Mouse (Mus musculus) C2C12 (cell line): ENCODE data around the gene Klf9. TPM values are rescaled to one million over a fixed set of nuclear protein-coding genes. Genes with fewer than 3 reads are reported as not detected.

Experiments used
- H3K27me3 ChIP-seq: one replicate; pipeline ENCODE4 v1.6.1; 2011; ENCODE audit not compliant: control insufficient read depth, insufficient read depth, insufficient read length
- H3K36me3 ChIP-seq: one replicate; pipeline ENCODE4 v1.6.1; 2011; ENCODE audit not compliant: control insufficient read depth, insufficient read depth
- H3K4me3 ChIP-seq: one replicate; pipeline ENCODE4 v1.5.1; 2011; ENCODE audit warnings: mild to moderate bottlenecking, control low read depth; ENCODE audit not compliant: poor library complexity, insufficient read depth, severe bottlenecking
- H3K79me2 ChIP-seq: one replicate; pipeline ENCODE4 v1.6.1; 2011; ENCODE audit not compliant: control insufficient read depth, insufficient read depth
- H3K79me3 ChIP-seq: one replicate; pipeline ENCODE4 v1.6.1; 2011; ENCODE audit warnings: low read depth, control low read depth
- H3ac ChIP-seq: one replicate; pipeline ENCODE3; 2011; ENCODE audit warnings: low read depth; ENCODE audit not compliant: control insufficient read depth, insufficient read length
- CEBPB ChIP-seq: IDR thresholded peaks from one replicate; pipeline ENCODE4 v1.6.1; 2011; ENCODE audit warnings: low read depth, mild to moderate bottlenecking, control low read depth, moderate library complexity
- CTCF ChIP-seq: IDR thresholded peaks from one replicate; pipeline ENCODE4 v1.5.1; 2011; ENCODE audit not compliant: control insufficient read depth, insufficient read depth, insufficient read length
- FOSL1 ChIP-seq: IDR thresholded peaks from one replicate; pipeline ENCODE4 v1.8.0; 2011; ENCODE audit warnings: mild to moderate bottlenecking, low read length; ENCODE audit not compliant: poor library complexity, insufficient read depth, severe bottlenecking
- MAX ChIP-seq: IDR thresholded peaks from one replicate; pipeline ENCODE4 v1.6.1; 2011; ENCODE audit warnings: mild to moderate bottlenecking, control low read depth
- MYOD1 ChIP-seq: IDR thresholded peaks from one replicate; pipeline ENCODE4 v1.6.1; 2011; ENCODE audit warnings: low read depth; ENCODE audit not compliant: control insufficient read depth, insufficient read length
- MYOG ChIP-seq: IDR thresholded peaks from one replicate; pipeline ENCODE4 v1.6.1; 2011; ENCODE audit not compliant: control insufficient read depth, insufficient read length; ENCODE audit errors: extremely low read depth
- USF1 ChIP-seq: IDR thresholded peaks from one replicate; pipeline ENCODE4 v1.6.1; 2011; ENCODE audit warnings: low read depth, mild to moderate bottlenecking, control low read depth, moderate library complexity
- polyA plus RNA-seq: library from polyadenylated mRNA; unstranded; fragments of >200 nt; fragmentation: generic; extraction: Trizol; gene quantifications from one replicate; pipeline ENCODE4 v1.2.1, GENCODE M21; 2012; ENCODE audit warnings: missing spikeins

Klf9 gene
- polyA plus RNA-seq, 1 experiment, result 2.5 TPM

GRCm38 (mm10) chr19:23188986-23189385 is 48.0 kb downstream of the Klf9 start:
- Histone ChIP-seq H3K79me2 (no peaks in the 10 kb centered on the region), H3K79me3 (peaks cover 3% of the 10 kb centered on the region), H3K36me3 (peaks cover 4% of the 10 kb centered on the region), H3K4me3 (no peak overlapping the region), H3K27me3 (no peaks in the 10 kb centered on the region), H3ac (no peak overlapping the region)
- TF ChIP-seq MYOD1 (no peak), CTCF (no peak), FOSL1 (no peak), MYOG (no peak), USF1 (no peak), CEBPB (no peak), MAX (no peak)

DNA sequence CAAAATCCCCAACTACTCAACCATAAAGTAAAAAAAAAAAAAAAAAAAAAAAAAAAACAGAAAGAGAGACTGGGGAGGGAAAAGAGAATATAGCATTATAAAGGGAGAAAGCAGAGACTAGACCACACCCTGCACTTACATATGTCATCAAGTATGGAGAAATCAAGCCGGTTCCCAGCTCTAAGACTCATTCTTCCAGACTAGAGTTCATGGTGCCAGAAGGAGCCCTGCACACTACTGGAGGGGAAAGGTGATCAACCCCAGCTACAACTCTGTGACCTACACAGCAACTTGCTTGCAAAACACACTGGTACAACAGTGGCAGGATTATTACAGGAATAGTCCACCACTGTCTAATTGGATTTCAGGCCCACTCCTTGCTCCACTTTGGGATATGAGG is 48.7 kb downstream of the Klf9 start:
- Histone ChIP-seq H3ac (no peak overlapping the region), H3K4me3 (no peak overlapping the region), H3K79me2 (no peaks in the 10 kb centered on the region), H3K27me3 (no peaks in the 10 kb centered on the region), H3K36me3 (no peaks in the 10 kb centered on the region), H3K79me3 (peaks cover 3% of the 10 kb centered on the region)
- TF ChIP-seq FOSL1 (no peak), USF1 (no peak), CEBPB (no peak), MYOD1 (no peak), MAX (no peak), MYOG (no peak), CTCF (no peak)

DNA sequence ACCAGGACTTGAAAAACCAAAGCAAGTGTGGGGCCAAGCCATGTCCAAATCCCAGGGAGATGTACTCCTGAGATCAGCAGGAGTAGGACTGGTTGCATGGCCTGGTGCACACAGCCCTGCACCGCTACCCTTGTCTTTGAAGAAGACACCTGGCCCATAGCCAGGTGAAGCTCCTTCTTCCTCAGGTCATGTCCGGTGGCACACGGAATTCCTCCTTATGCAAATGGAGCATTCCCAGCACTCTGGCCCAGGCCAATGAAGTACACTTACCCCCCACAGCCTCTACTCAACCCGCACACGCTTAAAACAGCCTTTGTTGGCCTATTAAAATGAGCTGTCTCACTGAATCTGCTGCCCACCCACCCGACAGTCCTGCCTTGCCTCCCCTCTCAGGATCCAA is 50.5 kb downstream of the Klf9 start:
- Histone ChIP-seq H3K79me2 (no peaks in the 10 kb centered on the region), H3K4me3 (no peak overlapping the region)
- TF ChIP-seq CTCF (no peak), MYOD1 (no peak), CEBPB (no peak), MAX (no peak), FOSL1 (no peak), MYOG (no peak), USF1 (no peak)

GRCm38 (mm10) chr19:23193076-23193475 is 52.0 kb downstream of the Klf9 start:
- peaks cover 3% of the 10 kb centered on the region for H3K79me3 ChIP-seq
- no peaks in the 10 kb centered on the region for H3K27me3 ChIP-seq
- H3ac ChIP-seq, result no peak overlapping the region
- TF ChIP-seq MAX (no peak), MYOD1 (no peak), USF1 (no peak)
- H3K36me3 ChIP-seq, result peaks cover 7% of the 10 kb centered on the region
- no peaks in the 10 kb centered on the region for H3K79me2 ChIP-seq
- H3K4me3 ChIP-seq, result no peak overlapping the region

More for the DNA sequence above, 50.5 kb downstream of the Klf9 start:
- no peak overlapping the region for H3ac ChIP-seq
- peaks cover 7% of the 10 kb centered on the region for H3K36me3 ChIP-seq
- no peaks in the 10 kb centered on the region for H3K27me3 ChIP-seq
- H3K79me3 ChIP-seq, result peaks cover 3% of the 10 kb centered on the region

- Histone ChIP-seq H3K36me3 (peaks cover 39% of the 10 kb centered on the region), H3K79me3 (no peaks in the 10 kb centered on the region), H3ac (no peak overlapping the region), H3K4me3 (no peak overlapping the region), H3K27me3 (no peaks in the 10 kb centered on the region), H3K79me2 (no peaks in the 10 kb centered on the region)
- TF ChIP-seq MAX (no peak), CTCF (no peak), CEBPB (no peak), USF1 (no peak), MYOD1 (no peak), FOSL1 (no peak), MYOG (no peak)
Measured at GRCm38 (mm10) chr19:23202106-23202505, 61.1 kb downstream of the Klf9 start.

DNA sequence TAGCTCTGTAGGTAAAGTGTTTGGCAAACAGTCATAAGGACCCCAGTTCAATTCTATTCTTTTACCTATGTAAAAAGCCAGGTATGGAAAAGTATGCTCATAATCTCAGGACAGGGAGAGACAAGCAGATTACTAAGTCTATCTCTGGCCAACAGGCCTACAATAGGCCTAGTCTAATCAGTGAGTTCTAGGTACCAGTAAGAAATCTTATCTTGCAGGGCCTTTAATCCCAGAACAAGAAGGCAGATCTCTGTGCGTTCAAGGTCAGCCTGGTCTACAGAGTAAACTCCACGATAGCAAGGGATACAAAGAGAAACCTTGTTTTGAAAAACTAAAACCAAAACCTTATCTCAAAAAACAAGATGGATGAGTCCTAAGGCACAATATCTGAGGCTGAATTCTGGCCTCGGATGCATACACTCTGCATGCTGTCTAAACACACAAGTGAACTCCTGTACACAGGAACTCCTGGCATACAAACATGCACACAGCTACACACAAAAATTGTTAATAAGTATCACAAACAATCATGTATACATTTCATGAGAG is 62.6 kb downstream of the Klf9 start:
- Histone ChIP-seq H3ac (no peak overlapping the region), H3K79me3 (no peaks in the 10 kb centered on the region), H3K36me3 (peaks cover 50% of the 10 kb centered on the region), H3K27me3 (no peaks in the 10 kb centered on the region), H3K4me3 (no peak overlapping the region), H3K79me2 (no peaks in the 10 kb centered on the region)
- TF ChIP-seq MAX (no peak), FOSL1 (no peak), MYOD1 (no peak), MYOG (no peak)
